Mouse (Mus musculus): ENCODE data around the gene Adck2. TPM values are rescaled to one million over a fixed set of nuclear protein-coding genes. Genes with fewer than 3 reads are reported as not detected.
A peak's percentile ranks its signal among the peaks of the same experiment; 100 is the strongest.

Gene Adck2
- polyA plus RNA-seq, 1 experiment from 2014 or later, result 31.7 TPM

DNA sequence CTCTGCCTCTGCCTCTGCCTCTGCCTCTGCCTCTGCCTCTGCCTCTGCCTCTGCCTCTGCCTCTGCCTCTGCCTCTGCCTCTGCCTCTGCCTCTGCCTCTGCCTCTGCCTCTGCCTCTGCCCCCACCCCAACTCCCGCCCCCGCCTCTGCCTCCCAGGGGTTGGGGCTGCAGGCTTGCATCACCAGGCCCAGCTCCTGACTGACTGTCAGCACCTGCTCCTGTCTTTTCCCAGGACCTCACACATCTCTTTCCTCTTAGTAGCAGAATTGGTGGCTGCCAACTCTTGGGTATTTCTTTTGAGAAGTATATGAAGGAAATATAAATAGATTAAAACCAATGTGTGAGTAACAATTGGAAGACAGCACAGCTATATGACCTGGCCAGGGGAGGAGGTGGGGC is 6.9 kb downstream of the Adck2 start:
- Histone ChIP-seq H3K9me3 (ENCODE audit: low read length) (no peaks in the 10 kb centered on the region), H3K36me3 (ENCODE audit: insufficient read depth, low read length) (peaks cover 22% of the 10 kb centered on the region), H3K4me1 (ENCODE audit: insufficient read depth, low read length) (no peaks in the 10 kb centered on the region), H3K27ac (ENCODE audit: low read length) (no peak overlapping the region), H3K27me3 (ENCODE audit: insufficient read depth, low read length) (no peaks in the 10 kb centered on the region), H3K4me2 (replicated peaks; ENCODE audit: low read depth, low read length) (no peak overlapping the region), H3K4me3 (ENCODE audit: low read length) (no peak overlapping the region), H3K9ac (replicated peaks; ENCODE audit: low read length) (no peak overlapping the region)
- no peak for ATAC-seq (ENCODE audit: low FRiP score, low TSS enrichment)
- 95% methylated on average over 2 of the region's 2 CpGs for WGBS

DNA sequence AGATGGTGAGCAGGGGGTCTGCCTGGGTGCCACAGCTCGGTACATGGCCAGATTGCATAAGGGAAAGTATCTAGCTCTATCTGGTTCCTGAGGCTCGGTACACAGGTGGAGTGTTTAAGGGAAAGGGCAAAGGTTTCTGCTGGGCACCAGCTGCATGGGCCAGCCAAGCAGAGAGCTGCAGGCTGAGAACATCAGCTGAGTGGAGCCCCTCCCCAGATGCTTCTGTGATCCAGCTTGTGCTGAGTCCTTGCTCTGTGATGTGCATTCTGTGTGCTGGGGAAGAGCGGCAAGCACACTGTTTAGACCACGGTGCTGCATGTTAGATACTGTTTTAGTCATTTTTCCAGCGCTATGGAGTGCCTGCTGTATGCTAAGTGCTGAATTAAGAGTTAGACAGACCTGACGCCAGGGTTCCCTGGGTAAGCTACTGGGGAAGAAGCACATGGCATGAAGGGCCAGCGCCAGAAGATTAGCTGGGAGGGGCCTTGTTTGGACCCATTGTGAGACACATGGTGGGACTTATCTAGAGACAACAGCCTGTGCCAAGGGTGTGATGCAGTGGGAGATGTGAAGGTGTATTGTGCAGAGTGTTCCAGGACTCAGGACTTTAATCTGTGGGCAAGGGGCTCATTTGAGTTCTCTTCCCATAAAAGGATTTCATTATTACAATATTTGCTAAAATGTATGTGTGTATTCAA is 7.6 kb downstream of the Adck2 start:
- H3K9ac ChIP-seq (replicated peaks; ENCODE audit: low read length), result no peak overlapping the region
- H3K4me2 ChIP-seq (replicated peaks; ENCODE audit: low read depth, low read length), result no peak overlapping the region
- no peak overlapping the region for H3K4me3 ChIP-seq (ENCODE audit: low read length)
- peaks cover 22% of the 10 kb centered on the region for H3K36me3 ChIP-seq (ENCODE audit: insufficient read depth, low read length)
- H3K27ac ChIP-seq (ENCODE audit: low read length), result no peak overlapping the region
- WGBS, result 82% methylated on average over 7 of the region's 7 CpGs
- no peaks in the 10 kb centered on the region for H3K27me3 ChIP-seq (ENCODE audit: insufficient read depth, low read length)
- no peaks in the 10 kb centered on the region for H3K9me3 ChIP-seq (ENCODE audit: low read length)
- no peak for ATAC-seq (ENCODE audit: low FRiP score, low TSS enrichment)
- no peaks in the 10 kb centered on the region for H3K4me1 ChIP-seq (ENCODE audit: insufficient read depth, low read length)

DNA sequence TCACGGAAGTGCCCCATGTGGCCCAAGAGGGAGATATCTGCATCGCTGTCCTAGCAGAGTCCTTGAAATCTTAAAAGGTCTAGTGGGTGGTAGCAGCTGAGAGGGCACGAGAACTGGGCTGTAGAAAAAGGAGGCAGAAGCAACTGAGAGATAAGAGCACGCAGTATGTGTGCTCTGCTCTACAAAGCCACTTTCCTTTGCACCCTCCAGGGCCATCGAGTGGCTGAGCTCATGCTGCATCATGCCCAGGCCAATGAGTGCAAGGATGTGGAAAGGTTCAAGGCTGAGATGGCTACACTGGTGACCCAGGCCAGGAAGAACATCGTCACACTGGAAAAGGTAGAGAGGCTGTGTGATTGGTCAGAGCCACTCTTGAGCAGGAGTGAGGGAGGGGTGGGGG is 11.8 kb downstream of the Adck2 start, which contains the start of gene Gm42420:
Gene Gm42420 (plus strand): TSS at position 237 of the 400 bp plus-strand sequence.
- no peak within 1 kb of the TSS for H3K4me3 ChIP-seq (ENCODE audit: low read length)
- H3K9ac ChIP-seq (replicated peaks; ENCODE audit: low read length), result no peak within 1 kb of the TSS
- H3K4me1 ChIP-seq (ENCODE audit: insufficient read depth, low read length), result no peaks in the 10 kb centered on the region
- ATAC-seq (ENCODE audit: low FRiP score, low TSS enrichment), result no peak
- no peak within 1 kb of the TSS for H3K27ac ChIP-seq (ENCODE audit: low read length)
- 92% methylated on average over 6 of the region's 6 CpGs for WGBS
- no peaks in the 10 kb centered on the region for H3K9me3 ChIP-seq (ENCODE audit: low read length)
- H3K36me3 ChIP-seq (ENCODE audit: insufficient read depth, low read length), result peaks cover 21% of the 10 kb centered on the region
- no peaks in the 10 kb centered on the region for H3K27me3 ChIP-seq (ENCODE audit: insufficient read depth, low read length)
- H3K4me2 ChIP-seq (replicated peaks; ENCODE audit: low read depth, low read length), result no peak within 1 kb of the TSS

DNA sequence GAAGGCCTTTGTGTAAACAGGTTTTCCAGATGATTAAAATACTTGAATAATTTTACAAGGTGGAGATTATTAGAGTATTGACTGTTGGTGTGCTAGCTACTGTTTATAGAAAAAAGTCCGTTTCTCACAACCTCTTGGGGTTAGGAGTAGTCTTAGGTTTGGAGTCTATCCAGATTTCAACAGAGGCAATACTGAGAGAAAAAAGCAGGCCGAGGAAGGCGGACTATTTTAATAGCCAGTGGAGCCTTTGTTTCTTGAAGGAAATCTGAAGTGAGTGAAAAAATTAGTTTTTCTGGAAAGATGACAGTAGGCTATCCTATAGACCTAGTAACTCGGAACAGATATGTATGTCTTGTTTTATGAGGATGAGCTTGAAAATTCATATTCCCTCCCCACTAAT is 17.8 kb downstream of the Adck2 start:
- H3K9me3 ChIP-seq (ENCODE audit: low read length), result no peaks in the 10 kb centered on the region
- 94% methylated on average over 4 of the region's 4 CpGs for WGBS
- H3K4me1 ChIP-seq (ENCODE audit: insufficient read depth, low read length), result peaks cover 10% of the 10 kb centered on the region
- no peak overlapping the region for H3K27ac ChIP-seq (ENCODE audit: low read length)
- H3K4me2 ChIP-seq (replicated peaks; ENCODE audit: low read depth, low read length), result 0 out of 2 replicates have a peak overlapping the region, but pooled peaks have one; percentile 79
- H3K36me3 ChIP-seq (ENCODE audit: insufficient read depth, low read length), result peaks cover 7% of the 10 kb centered on the region
- no peak overlapping the region for H3K4me3 ChIP-seq (ENCODE audit: low read length)
- ATAC-seq (ENCODE audit: low FRiP score, low TSS enrichment), result no peak
- H3K27me3 ChIP-seq (ENCODE audit: insufficient read depth, low read length), result no peaks in the 10 kb centered on the region
- H3K9ac ChIP-seq (replicated peaks; ENCODE audit: low read length), result no peak overlapping the region

DNA sequence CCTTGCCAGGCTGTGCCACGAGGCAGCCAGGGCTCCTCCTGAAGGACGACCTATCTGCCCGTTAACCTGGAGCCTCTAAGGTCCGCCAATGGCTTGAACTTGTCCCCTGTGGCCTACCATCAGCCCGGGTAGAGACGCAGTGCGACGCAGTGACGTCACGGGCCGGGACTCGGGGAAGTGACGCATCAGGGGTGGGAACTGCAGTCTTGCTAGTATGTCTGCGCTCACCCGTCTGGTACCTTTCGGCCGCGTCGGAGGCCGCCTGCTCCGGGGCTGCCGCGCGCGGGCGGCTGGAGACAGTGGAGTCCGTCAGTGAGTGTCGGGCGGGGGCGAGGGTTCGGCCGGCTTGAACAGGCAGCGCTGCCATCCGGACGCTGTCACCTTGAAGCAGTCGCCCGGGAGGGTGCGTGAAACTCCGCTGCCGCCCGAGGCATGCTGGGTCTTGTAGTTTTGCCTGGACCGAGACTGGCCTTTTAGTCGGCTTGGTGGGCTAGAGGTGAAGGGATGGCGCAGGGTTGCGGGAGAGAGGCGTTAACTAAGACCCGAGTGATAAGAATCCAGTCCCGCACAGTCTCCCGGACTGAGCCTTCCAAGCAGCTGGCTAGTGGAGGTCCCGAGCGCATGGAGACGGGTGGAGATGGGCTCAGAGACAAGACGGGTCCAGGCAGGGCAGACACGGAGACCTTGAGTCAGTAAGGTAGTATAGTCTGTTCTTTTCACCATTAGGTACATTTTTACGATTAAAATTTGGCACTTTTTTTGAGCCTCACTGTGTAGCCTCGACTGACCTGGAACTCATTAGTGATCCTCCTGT is 18.9 kb downstream of the Adck2 start, which contains the start of gene Ndufb2:
Gene Ndufb2 (plus strand): TSS at position 174 of the 814 bp plus-strand sequence.
- Histone ChIP-seq H3K9ac (replicated peaks; ENCODE audit: low read length) (peak within 1 kb of the TSS; percentile 88), H3K27ac (ENCODE audit: low read length) (peak within 1 kb of the TSS; percentile 95), H3K4me3 (ENCODE audit: low read length) (peak within 1 kb of the TSS; percentile 83), H3K36me3 (ENCODE audit: insufficient read depth, low read length) (peaks cover 13% of the 10 kb centered on the region), H3K4me2 (replicated peaks; ENCODE audit: low read depth, low read length) (peak within 1 kb of the TSS; percentile 79), H3K27me3 (ENCODE audit: insufficient read depth, low read length) (no peaks in the 10 kb centered on the region), H3K9me3 (ENCODE audit: low read length) (no peaks in the 10 kb centered on the region), H3K4me1 (ENCODE audit: insufficient read depth, low read length) (peaks cover 10% of the 10 kb centered on the region)
- under 1% methylated on average over 56 of the region's 56 CpGs for WGBS
- peak; percentile 98 for ATAC-seq (ENCODE audit: low FRiP score, low TSS enrichment)

DNA sequence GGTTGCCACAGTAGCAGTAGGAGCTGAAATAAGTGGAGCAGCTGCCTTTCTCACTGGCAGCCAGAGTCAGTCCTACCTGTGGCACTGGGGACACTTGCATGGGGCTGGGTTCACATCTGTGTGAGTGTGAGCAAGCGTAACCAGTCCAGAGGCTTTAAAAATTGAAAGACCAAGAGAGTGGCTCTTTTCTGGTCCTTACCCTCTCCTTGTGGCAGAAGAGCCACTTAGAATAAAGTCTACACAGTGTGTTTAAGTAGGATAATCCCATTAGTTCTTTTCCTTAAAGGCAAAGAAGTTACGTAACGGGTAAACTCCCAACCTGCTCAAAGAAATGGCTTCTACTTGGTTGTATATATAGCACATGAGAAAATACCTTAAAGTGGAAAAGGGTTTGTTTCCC is 27.2 kb downstream of the Adck2 start:
- no peak overlapping the region for H3K9ac ChIP-seq (replicated peaks; ENCODE audit: low read length)
- no peak overlapping the region for H3K4me2 ChIP-seq (replicated peaks; ENCODE audit: low read depth, low read length)
- peaks cover 49% of the 10 kb centered on the region for H3K36me3 ChIP-seq (ENCODE audit: insufficient read depth, low read length)
- no peaks in the 10 kb centered on the region for H3K4me1 ChIP-seq (ENCODE audit: insufficient read depth, low read length)
- ATAC-seq (ENCODE audit: low FRiP score, low TSS enrichment), result no peak
- 96% methylated on average over 3 of the region's 3 CpGs for WGBS
- no peaks in the 10 kb centered on the region for H3K27me3 ChIP-seq (ENCODE audit: insufficient read depth, low read length)
- H3K4me3 ChIP-seq (ENCODE audit: low read length), result no peak overlapping the region
- no peak overlapping the region for H3K27ac ChIP-seq (ENCODE audit: low read length)
- H3K9me3 ChIP-seq (ENCODE audit: low read length), result no peaks in the 10 kb centered on the region

DNA sequence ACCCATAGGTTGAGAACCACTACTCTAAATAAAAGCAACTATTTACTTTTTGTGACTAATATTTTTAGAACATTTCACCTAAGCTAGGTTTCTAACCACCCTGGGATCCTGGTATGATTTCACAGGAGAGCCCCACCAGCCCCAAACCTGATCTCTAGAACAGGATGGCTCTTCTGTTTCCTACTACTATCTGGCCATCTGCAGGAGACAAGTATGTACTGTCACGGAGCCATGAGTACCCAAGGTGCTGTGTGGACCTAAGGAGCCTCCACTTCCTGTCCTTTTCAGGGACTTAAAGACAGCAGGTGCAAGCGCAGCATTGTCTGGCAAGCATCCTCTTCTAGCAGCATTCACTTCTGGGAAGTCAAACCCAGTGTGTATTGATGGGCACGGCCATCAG is 28.2 kb downstream of the Adck2 start:
- no peaks in the 10 kb centered on the region for H3K9me3 ChIP-seq (ENCODE audit: low read length)
- WGBS, result 94% methylated on average over 3 of the region's 3 CpGs
- no peak for ATAC-seq (ENCODE audit: low FRiP score, low TSS enrichment)
- H3K27me3 ChIP-seq (ENCODE audit: insufficient read depth, low read length), result no peaks in the 10 kb centered on the region
- H3K4me3 ChIP-seq (ENCODE audit: low read length), result no peak overlapping the region
- H3K27ac ChIP-seq (ENCODE audit: low read length), result no peak overlapping the region
- peaks cover 46% of the 10 kb centered on the region for H3K36me3 ChIP-seq (ENCODE audit: insufficient read depth, low read length)
- H3K4me1 ChIP-seq (ENCODE audit: insufficient read depth, low read length), result 0 out of 2 replicates have a peak, but pooled peaks cover under 1% of the 10 kb centered on the region
- no peak overlapping the region for H3K9ac ChIP-seq (replicated peaks; ENCODE audit: low read length)
- no peak overlapping the region for H3K4me2 ChIP-seq (replicated peaks; ENCODE audit: low read depth, low read length)

DNA sequence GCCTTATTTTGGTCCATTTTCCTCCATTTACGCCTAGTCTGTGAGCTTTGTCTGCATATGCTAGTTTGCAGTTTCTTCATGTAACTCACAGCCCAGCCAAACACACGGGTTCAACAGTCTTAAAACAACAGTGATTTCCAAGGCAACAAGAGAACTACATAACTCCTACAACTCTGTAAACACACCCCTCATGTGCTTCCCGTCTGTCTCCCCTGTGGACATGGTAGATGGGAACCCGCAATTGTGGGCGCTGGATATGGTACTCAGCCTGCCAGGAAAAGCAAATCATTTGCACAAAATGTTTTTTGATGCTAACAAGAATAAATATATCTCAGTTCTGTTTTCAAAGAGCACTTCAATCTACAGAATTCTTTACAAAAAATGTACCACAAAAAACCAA is 30.9 kb downstream of the Adck2 start:
- ATAC-seq (ENCODE audit: low FRiP score, low TSS enrichment), result no peak
- H3K9ac ChIP-seq (replicated peaks; ENCODE audit: low read length), result no peak overlapping the region
- peaks cover 28% of the 10 kb centered on the region for H3K36me3 ChIP-seq (ENCODE audit: insufficient read depth, low read length)
- H3K4me3 ChIP-seq (ENCODE audit: low read length), result no peak overlapping the region
- H3K4me2 ChIP-seq (replicated peaks; ENCODE audit: low read depth, low read length), result no peak overlapping the region
- 63% methylated on average over 5 of the region's 5 CpGs for WGBS
- H3K27me3 ChIP-seq (ENCODE audit: insufficient read depth, low read length), result no peaks in the 10 kb centered on the region
- no peak overlapping the region for H3K27ac ChIP-seq (ENCODE audit: low read length)
- no peaks in the 10 kb centered on the region for H3K9me3 ChIP-seq (ENCODE audit: low read length)
- 0 out of 2 replicates have a peak, but pooled peaks cover 4% of the 10 kb centered on the region for H3K4me1 ChIP-seq (ENCODE audit: insufficient read depth, low read length)

DNA sequence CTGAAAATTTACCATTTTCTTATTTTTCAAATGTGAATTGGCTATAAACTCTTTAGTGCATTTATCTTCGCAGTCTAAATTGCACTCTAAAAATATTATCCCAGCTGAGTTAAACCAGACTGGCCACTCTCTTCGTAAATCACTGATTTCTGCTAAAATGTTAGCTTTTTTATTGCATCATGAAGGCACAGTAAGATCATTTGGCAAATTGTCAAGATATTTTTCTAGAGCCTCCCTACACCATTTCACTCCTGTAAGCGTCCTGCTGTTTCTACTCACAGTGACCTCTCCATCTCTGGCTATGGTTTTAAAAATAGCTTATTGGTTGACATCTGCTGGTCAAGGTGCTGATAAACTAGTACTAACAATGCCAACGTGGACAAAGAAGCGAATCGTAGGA is 32.4 kb downstream of the Adck2 start:
- H3K36me3 ChIP-seq (ENCODE audit: insufficient read depth, low read length), result peaks cover 15% of the 10 kb centered on the region; the same call in 1 of the 2 replicates
- H3K27ac ChIP-seq (ENCODE audit: low read length), result no peak overlapping the region
- 0 out of 2 replicates have a peak, but pooled peaks cover 4% of the 10 kb centered on the region for H3K4me1 ChIP-seq (ENCODE audit: insufficient read depth, low read length)
- H3K9ac ChIP-seq (replicated peaks; ENCODE audit: low read length), result no peak overlapping the region
- no peaks in the 10 kb centered on the region for H3K9me3 ChIP-seq (ENCODE audit: low read length)
- 61% methylated on average over 6 of the region's 6 CpGs for WGBS
- no peak overlapping the region for H3K4me2 ChIP-seq (replicated peaks; ENCODE audit: low read depth, low read length)
- no peak overlapping the region for H3K4me3 ChIP-seq (ENCODE audit: low read length)
- no peak for ATAC-seq (ENCODE audit: low FRiP score, low TSS enrichment)
- H3K27me3 ChIP-seq (ENCODE audit: insufficient read depth, low read length), result no peaks in the 10 kb centered on the region

DNA sequence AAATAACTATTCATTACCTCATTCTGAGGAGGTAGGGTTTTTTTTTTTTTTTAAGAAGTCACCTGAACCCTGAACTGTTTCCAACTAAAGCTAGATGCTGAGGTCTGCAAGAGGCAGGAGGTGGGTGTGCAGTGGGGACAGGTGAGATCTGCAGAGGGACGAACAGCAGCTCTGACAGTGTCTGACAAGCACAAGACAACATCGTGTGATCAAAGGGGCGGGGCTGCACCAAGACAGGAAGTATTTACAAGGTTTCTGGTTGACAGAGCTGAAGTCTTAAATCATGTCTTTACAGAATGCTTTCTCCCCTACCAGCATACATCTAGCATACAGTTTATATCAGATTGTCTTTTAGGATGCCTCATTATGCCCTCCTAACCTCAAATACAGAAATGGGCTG is 33.2 kb downstream of the Adck2 start:
- no peak for ATAC-seq (ENCODE audit: low FRiP score, low TSS enrichment)
- WGBS, result 52% methylated on average over 3 of the region's 3 CpGs

More for the DNA sequence above, 33.2 kb downstream of the Adck2 start:
- Histone ChIP-seq H3K9ac (replicated peaks; ENCODE audit: low read length) (no peak overlapping the region), H3K36me3 (ENCODE audit: insufficient read depth, low read length) (peaks cover 14% of the 10 kb centered on the region; the same call in 1 of the 2 replicates), H3K27ac (ENCODE audit: low read length) (no peak overlapping the region), H3K9me3 (ENCODE audit: low read length) (no peaks in the 10 kb centered on the region), H3K4me2 (replicated peaks; ENCODE audit: low read depth, low read length) (no peak overlapping the region), H3K4me1 (ENCODE audit: insufficient read depth, low read length) (0 out of 2 replicates have a peak, but pooled peaks cover 4% of the 10 kb centered on the region), H3K27me3 (ENCODE audit: insufficient read depth, low read length) (no peaks in the 10 kb centered on the region), H3K4me3 (ENCODE audit: low read length) (no peak overlapping the region)
